Mouse (Mus musculus) embryonic facial prominence, embryonic 15.5 days (tissue): Measurements from ENCODE around the gene 2310011J03Rik. TPM values are rescaled to one million over a fixed set of nuclear protein-coding genes. Genes with fewer than 3 reads are reported as not detected.

Experiments
- ATAC-seq: fragments of 200-750 bp; cut with Nextera tagmentation; 2 replicates; pipeline ENCODE4 v1.8.0; 2017; ENCODE audit warnings: low read depth, moderate TSS enrichment; ENCODE audit not compliant: insufficient number of reproducible peaks, low FRiP score, low TSS enrichment
- H3K27ac ChIP-seq: fragments of 300-500 bp; sonication (generic); replicated peaks from 2 replicates; pipeline ENCODE4 v1.5.1; 2015; ENCODE audit warnings: mild to moderate bottlenecking, inconsistent platforms
- H3K27me3 ChIP-seq: fragments of 300-500 bp; sonication (generic); 2 replicates; pipeline ENCODE4 v1.6.1; 2015; ENCODE audit warnings: inconsistent platforms
- H3K36me3 ChIP-seq: fragments of 300-500 bp; sonication (generic); 2 replicates; pipeline ENCODE4 v1.6.1; 2015; ENCODE audit warnings: mild to moderate bottlenecking, inconsistent platforms
- H3K4me1 ChIP-seq: fragments of 300-500 bp; sonication (generic); 2 replicates; pipeline ENCODE4 v1.6.1; 2015; ENCODE audit warnings: inconsistent platforms
- H3K4me2 ChIP-seq: fragments of 300-500 bp; sonication (generic); replicated peaks from 2 replicates; pipeline ENCODE4 v1.6.1; 2015; ENCODE audit warnings: mild to moderate bottlenecking, inconsistent platforms
- H3K4me3 ChIP-seq: fragments of 300-500 bp; sonication (generic); replicated peaks from 2 replicates; pipeline ENCODE4 v1.5.1; 2015; ENCODE audit warnings: mild to moderate bottlenecking, inconsistent platforms
- H3K9ac ChIP-seq: fragments of 300-500 bp; sonication (generic); 2 replicates; pipeline ENCODE4 v1.6.1; 2015; ENCODE audit warnings: inconsistent platforms
- H3K9me3 ChIP-seq: fragments of 300-500 bp; sonication (generic); replicated peaks from 2 replicates; pipeline ENCODE4 v1.6.1; 2016; ENCODE audit warnings: inconsistent platforms
- WGBS: fragments of 180-500 bp; shearing (Covaris S2); methylation state at CpG from one replicate; pipeline ENCODE4 v1.1.7; 2015; 5-methylcytosine and 5-hydroxymethylcytosine counted together
- polyA plus RNA-seq: library from polyadenylated mRNA; unstranded; fragments of >200 nt; fragmentation: Nextera tagmentation; extraction: Ambion mirVana; gene quantifications from 2 replicates; pipeline ENCODE4 v1.2.1, GENCODE M21; 2015

Gene 2310011J03Rik
- 50.8 and 52.7 TPM in 2 replicates for polyA plus RNA-seq

DNA sequence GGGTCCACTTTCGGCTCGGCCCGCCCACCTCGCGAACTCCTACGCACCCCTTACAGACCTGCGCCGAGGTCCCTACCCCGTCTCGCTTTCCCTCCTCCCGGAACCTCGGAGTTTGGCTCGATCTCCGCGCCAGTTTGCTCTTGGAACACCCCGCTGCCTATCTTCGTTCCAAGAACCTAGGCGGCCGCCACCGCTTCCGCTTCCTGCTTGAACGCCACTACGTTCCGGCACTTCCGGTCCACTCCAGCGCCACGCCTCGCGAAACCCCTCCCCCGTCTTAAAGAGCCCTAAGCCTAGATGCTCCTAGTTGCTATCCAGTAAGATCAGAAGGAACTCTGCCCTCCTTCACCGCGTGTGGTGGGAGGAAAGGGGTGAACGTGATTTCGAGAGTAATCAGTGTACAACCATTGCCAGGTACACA is at the start of gene 2310011J03Rik:
Gene 2310011J03Rik (minus strand): TSS at position 198 of the 421 bp plus-strand sequence.
- Histone ChIP-seq H3K4me1 (peaks cover 57% of the 10 kb centered on the region), H3K4me3 (peak within 1 kb of the TSS; percentile 64), H3K4me2 (peak within 1 kb of the TSS; percentile 78), H3K27me3 (peaks cover 24% of the 10 kb centered on the region), H3K36me3 (peaks cover 18% of the 10 kb centered on the region; the same call in 1 of the 2 replicates), H3K9me3 (no peaks in the 10 kb centered on the region), H3K27ac (peak within 1 kb of the TSS; percentile 81), H3K9ac (peak within 1 kb of the TSS; percentile 60)
- peak; percentile 66 for ATAC-seq
- under 1% methylated on average over 34 of the region's 34 CpGs for WGBS

DNA sequence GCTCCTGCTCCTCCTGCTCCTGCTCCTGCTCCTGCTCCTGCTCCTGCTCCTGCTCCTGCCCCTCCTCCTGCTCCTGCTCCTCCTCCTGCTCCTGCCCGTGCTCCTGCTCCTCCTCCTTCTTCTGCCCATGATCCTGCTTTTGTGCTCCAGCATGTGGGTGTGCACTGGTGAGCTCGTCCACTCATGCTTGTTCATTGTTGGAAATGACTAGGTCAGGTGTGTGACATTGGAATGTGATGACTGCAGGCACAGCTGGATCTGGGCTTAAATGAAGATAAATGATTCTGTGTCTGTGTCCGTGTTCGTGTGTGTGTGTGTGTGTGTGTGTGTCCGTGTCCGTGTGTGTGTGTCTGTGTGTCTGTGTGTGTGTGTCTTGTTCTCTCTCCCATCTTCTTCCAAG is 48.1 kb upstream of the 2310011J03Rik start:
- 82% methylated on average over 6 of the region's 6 CpGs for WGBS
- Histone ChIP-seq H3K9ac (no peak overlapping the region), H3K27ac (no peak overlapping the region), H3K4me2 (no peak overlapping the region), H3K4me3 (no peak overlapping the region), H3K4me1 (peaks cover 12% of the 10 kb centered on the region; the same call in 1 of the 2 replicates), H3K9me3 (no peaks in the 10 kb centered on the region), H3K27me3 (peaks cover 13% of the 10 kb centered on the region; the same call in 1 of the 2 replicates), H3K36me3 (no peaks in the 10 kb centered on the region)
- no peak for ATAC-seq

DNA sequence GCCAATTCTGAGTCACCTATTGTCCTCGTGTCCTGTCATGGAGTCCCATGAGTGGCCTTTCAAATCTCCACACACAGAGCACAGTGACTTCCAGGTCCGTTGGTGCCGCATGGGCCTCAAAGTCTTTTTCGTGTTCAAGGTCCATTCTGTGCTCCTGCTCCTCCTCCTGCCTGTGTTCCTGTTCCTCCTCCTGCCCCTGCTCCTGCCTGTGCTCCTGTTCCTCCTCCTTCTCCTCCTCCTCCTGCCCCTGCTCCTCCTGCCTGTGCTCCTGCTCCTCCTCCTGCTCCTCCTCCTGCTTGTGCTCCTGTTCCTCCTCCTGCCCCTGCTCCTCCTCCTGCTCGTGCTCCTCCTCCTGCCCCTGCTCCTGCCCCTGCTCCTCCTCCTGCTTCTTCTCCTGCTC is 47.6 kb upstream of the 2310011J03Rik start:
- Histone ChIP-seq H3K27me3 (peaks cover 13% of the 10 kb centered on the region; the same call in 1 of the 2 replicates), H3K9me3 (no peaks in the 10 kb centered on the region), H3K9ac (no peak overlapping the region), H3K4me1 (peaks cover 12% of the 10 kb centered on the region; the same call in 1 of the 2 replicates), H3K27ac (no peak overlapping the region), H3K4me3 (no peak overlapping the region), H3K4me2 (no peak overlapping the region), H3K36me3 (no peaks in the 10 kb centered on the region)
- no peak for ATAC-seq
- WGBS = 47% methylated on average over 5 of the region's 5 CpGs

DNA sequence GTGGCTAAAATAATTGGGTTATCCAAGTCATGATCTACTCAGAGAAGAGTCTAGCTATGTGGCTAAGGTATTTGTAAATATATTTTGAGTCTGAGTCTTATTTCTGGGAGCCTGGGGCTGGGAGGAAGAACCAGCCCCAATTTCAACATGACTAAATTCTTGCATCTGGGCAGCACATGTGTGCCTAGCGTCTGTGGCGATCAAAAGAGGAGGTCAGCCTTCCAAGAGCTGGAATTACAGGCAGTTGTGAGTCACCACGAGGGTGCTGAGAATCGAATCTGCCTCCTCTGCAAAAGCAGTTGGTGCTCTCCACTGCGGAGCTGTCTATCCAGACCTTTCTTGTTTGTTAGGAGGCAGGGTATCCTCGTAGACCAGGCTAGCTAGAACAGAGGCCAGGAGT is 45.4 kb upstream of the 2310011J03Rik start:
- no peak overlapping the region for H3K27ac ChIP-seq
- H3K4me3 ChIP-seq = no peak overlapping the region
- H3K4me1 ChIP-seq = no peaks in the 10 kb centered on the region
- ATAC-seq = no peak
- no peaks in the 10 kb centered on the region for H3K36me3 ChIP-seq
- H3K4me2 ChIP-seq = no peak overlapping the region
- peaks cover 17% of the 10 kb centered on the region; the same call in 1 of the 2 replicates for H3K27me3 ChIP-seq
- WGBS = 52% methylated on average over 6 of the region's 6 CpGs
- H3K9me3 ChIP-seq = no peaks in the 10 kb centered on the region
- no peak overlapping the region for H3K9ac ChIP-seq

- no peaks in the 10 kb centered on the region for H3K9me3 ChIP-seq
- no peak for ATAC-seq
- no peaks in the 10 kb centered on the region for H3K4me1 ChIP-seq
- no peak overlapping the region for H3K4me2 ChIP-seq
- peaks cover 32% of the 10 kb centered on the region for H3K27me3 ChIP-seq
- 45% methylated on average over 6 of the region's 6 CpGs for WGBS
- H3K36me3 ChIP-seq = no peaks in the 10 kb centered on the region
- H3K9ac ChIP-seq = no peak overlapping the region
- H3K4me3 ChIP-seq = no peak overlapping the region
- H3K27ac ChIP-seq = no peak overlapping the region
These were observed 43.4 kb upstream of the 2310011J03Rik start for GRCm38 (mm10) chr10:80363734-80364133.

DNA sequence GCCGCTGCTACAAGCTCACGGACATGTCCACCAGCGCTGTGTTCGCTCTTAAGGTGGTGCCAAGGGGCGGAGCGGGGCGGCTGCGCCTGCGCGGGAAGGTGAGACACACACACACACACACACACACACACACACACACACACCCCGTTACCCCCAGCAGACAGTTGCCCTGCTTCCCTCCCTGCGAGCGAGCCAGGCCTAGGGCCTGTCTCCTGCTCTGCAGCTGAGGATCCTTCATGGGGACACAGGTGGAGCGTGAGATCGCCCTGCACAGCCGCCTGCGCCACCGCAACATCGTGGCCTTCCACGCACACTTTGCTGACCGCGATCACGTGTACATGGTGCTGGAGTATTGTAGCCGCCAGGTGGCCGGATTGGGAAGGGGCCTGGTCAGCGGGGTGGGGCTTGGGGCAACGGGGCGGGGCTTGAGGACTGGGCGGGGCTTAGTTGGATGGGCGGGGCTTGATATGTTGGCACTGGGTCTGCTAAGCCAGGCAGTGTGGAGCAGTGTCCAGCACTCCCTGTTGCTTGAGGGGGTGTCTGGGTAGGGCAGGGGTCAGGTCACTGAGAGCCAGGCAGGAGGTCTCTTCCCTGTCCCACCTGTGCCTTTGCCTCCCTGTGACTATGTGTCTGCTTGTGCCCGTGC is 37.8 kb upstream of the 2310011J03Rik start:
- Histone ChIP-seq H3K27me3 (peaks cover 69% of the 10 kb centered on the region), H3K36me3 (no peaks in the 10 kb centered on the region), H3K27ac (no peak overlapping the region), H3K4me2 (peak overlapping the region; percentile 51), H3K4me3 (peak overlapping the region; percentile 19), H3K4me1 (peaks cover 31% of the 10 kb centered on the region), H3K9ac (no peak overlapping the region), H3K9me3 (no peaks in the 10 kb centered on the region)
- ATAC-seq = peak; percentile 27; the same call in 1 of the 2 replicates
- WGBS = 7% methylated on average over 31 of the region's 31 CpGs

GRCm38 (mm10) chr10:80357336-80357735 is 37.0 kb upstream of the 2310011J03Rik start:
- Histone ChIP-seq H3K4me3 (0 out of 2 replicates have a peak overlapping the region, but pooled peaks have one; percentile 42), H3K4me1 (peaks cover 31% of the 10 kb centered on the region), H3K4me2 (peak overlapping the region; percentile 51), H3K9me3 (no peaks in the 10 kb centered on the region), H3K9ac (no peak overlapping the region), H3K36me3 (no peaks in the 10 kb centered on the region), H3K27me3 (peaks cover 77% of the 10 kb centered on the region), H3K27ac (no peak overlapping the region)
- ATAC-seq = no peak
- 33% methylated on average over 7 of the region's 7 CpGs for WGBS

GRCm38 (mm10) chr10:80356737-80357136 is 36.4 kb upstream of the 2310011J03Rik start:
- 2% methylated on average over 32 of the region's 34 CpGs for WGBS
- H3K27me3 ChIP-seq = peaks cover 83% of the 10 kb centered on the region
- no peaks in the 10 kb centered on the region for H3K9me3 ChIP-seq
- peak overlapping the region; percentile 42 for H3K4me3 ChIP-seq
- H3K4me2 ChIP-seq = peak overlapping the region; percentile 71
- H3K27ac ChIP-seq = no peak overlapping the region
- H3K4me1 ChIP-seq = peaks cover 31% of the 10 kb centered on the region
- ATAC-seq = no peak
- no peak overlapping the region for H3K9ac ChIP-seq
- no peaks in the 10 kb centered on the region for H3K36me3 ChIP-seq

GRCm38 (mm10) chr10:80356001-80356682 is 35.8 kb upstream of the 2310011J03Rik start, which contains the start of gene Plk5:
TSS of gene Plk5 (plus strand) at chr10:80356459.
- no peaks in the 10 kb centered on the region for H3K9me3 ChIP-seq
- WGBS = 1% methylated on average over 53 of the region's 53 CpGs
- peaks cover 87% of the 10 kb centered on the region for H3K27me3 ChIP-seq
- H3K4me1 ChIP-seq = peaks cover 31% of the 10 kb centered on the region
- H3K9ac ChIP-seq = no peak within 1 kb of the TSS
- H3K27ac ChIP-seq = no peak within 1 kb of the TSS
- H3K4me2 ChIP-seq = peak within 1 kb of the TSS; percentile 71
- H3K4me3 ChIP-seq = peak within 1 kb of the TSS; percentile 42
- ATAC-seq = no peak
- no peaks in the 10 kb centered on the region for H3K36me3 ChIP-seq

DNA sequence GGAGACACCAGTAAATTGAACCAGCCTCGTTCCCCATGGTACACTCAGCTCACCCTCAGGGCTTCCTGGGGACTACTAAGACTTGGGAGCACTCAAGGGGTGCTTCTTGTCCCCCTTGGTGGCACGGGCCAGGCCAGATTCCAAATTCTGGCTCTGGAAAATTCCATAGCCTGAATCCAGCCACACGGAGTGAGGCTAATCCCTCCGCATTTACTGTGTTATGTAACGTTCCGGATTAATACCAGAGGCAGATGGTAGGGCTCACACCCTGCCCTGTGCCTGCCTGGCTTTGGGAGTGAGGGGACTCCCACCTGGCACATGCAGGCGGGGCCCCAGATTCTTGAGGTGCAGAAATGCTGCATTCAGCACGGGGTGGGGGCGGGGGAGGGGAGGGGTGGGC is 35.1 kb upstream of the 2310011J03Rik start:
- Histone ChIP-seq H3K27me3 (peaks cover 89% of the 10 kb centered on the region), H3K27ac (no peak overlapping the region), H3K9me3 (no peaks in the 10 kb centered on the region), H3K4me2 (no peak overlapping the region), H3K9ac (no peak overlapping the region), H3K4me1 (peaks cover 33% of the 10 kb centered on the region), H3K4me3 (no peak overlapping the region), H3K36me3 (no peaks in the 10 kb centered on the region)
- no peak for ATAC-seq
- 8% methylated on average over 9 of the region's 9 CpGs for WGBS

GRCm38 (mm10) chr10:80352727-80353126 is 32.4 kb upstream of the 2310011J03Rik start:
- Histone ChIP-seq H3K9ac (no peak overlapping the region), H3K9me3 (no peaks in the 10 kb centered on the region), H3K4me3 (no peak overlapping the region), H3K36me3 (no peaks in the 10 kb centered on the region), H3K27ac (no peak overlapping the region), H3K4me2 (no peak overlapping the region), H3K4me1 (peaks cover 45% of the 10 kb centered on the region), H3K27me3 (peaks cover 90% of the 10 kb centered on the region)
- ATAC-seq = no peak
- 59% methylated on average over 8 of the region's 8 CpGs for WGBS
